Mouse (Mus musculus): ENCODE measurements around the gene Krt76.

Gene Krt76

GRCm38 (mm10) chr15:101860421-101861130 is 32.1 kb downstream of the Krt76 start:
- no peak for DNase-seq (ENCODE audit: low spot score in 2 of 2)

DNA sequence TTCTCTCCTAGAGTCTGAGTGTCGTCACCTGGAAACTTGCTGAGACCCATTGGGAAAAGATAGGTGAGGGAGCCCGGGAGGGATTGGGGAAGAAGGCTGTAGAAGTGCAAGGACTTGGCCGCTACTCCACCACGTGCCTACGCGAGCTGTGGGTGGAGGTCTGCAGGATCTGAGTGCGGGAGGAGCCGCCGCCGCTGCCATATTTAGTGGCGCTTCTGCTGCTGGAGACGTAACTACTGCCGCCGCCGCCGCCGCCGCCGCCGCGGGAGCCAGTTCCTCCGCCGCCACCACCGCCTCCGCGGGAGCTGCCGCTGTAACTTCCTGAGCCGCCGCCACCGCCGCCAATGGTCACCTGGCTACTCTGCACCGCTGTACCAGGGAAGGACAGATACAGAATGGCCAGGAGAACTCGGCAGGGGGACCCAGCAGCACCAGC is 33.0 kb downstream of the Krt76 start:
- DNase-seq (ENCODE audit: low spot score in 2 of 2) = peak; percentile 61 to 65

- DNase-seq (ENCODE audit: low spot score in 2 of 2) = no peak
Observed at GRCm38 (mm10) chr15:101858673-101859425, 33.9 kb downstream of the Krt76 start.

GRCm38 (mm10) chr15:101856696-101857095 is 36.0 kb downstream of the Krt76 start:
- DNase-seq (ENCODE audit: low spot score in 2 of 2) = no peak

- DNase-seq (ENCODE audit: low spot score in 2 of 2) = no peak
Observed at GRCm38 (mm10) chr15:101855732-101856131, 37.0 kb downstream of the Krt76 start.

DNA sequence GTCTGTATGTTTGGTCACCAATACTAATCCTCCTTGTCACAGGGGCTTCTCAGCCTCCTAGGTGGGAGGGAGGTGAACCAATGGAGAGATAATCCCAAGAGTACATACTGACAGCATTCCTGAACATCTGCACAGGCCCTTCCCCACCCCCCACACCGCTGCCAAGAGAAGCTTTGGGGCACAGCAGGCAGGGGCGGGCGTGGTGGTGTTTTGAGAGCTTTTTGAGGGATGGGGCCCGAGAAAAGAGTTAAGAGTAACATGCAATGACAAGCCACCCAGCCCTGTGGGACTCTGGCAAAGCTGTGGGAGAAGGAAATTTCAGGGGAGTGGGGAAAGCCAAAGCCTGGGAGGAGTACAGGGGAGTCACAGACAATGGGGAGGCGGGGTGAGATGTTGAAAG is 38.4 kb downstream of the Krt76 start:
- no peak for DNase-seq (ENCODE audit: low spot score in 2 of 2)

- DNase-seq (ENCODE audit: low spot score in 2 of 2) = no peak
Observed at GRCm38 (mm10) chr15:101852571-101852970, 40.1 kb downstream of the Krt76 start.

- no peak for DNase-seq (ENCODE audit: low spot score in 2 of 2)
Observed at GRCm38 (mm10) chr15:101850694-101851093, 42.0 kb downstream of the Krt76 start, which contains the start of gene Krt1. Gene Krt1, minus strand, starts transcription at chr15:101850794.

DNA sequence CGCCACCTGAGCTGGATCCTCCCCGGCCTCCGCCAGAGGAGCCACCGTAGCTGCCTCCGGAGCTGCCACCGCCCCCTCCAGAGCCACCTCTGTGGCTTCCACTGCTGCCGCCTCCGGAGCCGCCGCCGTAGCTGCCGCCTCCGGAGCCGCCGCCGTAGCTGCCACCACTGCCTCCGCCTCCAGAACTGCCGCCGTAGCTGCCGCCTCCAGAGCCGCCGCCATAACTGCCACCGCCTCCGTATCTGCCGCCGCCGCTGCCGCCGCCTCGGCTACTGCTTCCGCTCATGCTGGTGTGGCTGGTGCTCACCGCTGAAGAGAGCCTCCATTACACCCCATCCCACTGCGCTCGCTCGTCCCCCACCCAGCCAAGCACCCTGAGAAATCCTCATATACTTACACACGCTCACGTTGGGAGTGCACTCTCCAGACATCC is 46.7 kb downstream of the Krt76 start:
- DNase-seq (ENCODE audit: low spot score in 2 of 2) = peak; percentile 60

GRCm38 (mm10) chr15:101843192-101843591 is 49.5 kb downstream of the Krt76 start:
- DNase-seq (ENCODE audit: low spot score in 2 of 2) = no peak

DNA sequence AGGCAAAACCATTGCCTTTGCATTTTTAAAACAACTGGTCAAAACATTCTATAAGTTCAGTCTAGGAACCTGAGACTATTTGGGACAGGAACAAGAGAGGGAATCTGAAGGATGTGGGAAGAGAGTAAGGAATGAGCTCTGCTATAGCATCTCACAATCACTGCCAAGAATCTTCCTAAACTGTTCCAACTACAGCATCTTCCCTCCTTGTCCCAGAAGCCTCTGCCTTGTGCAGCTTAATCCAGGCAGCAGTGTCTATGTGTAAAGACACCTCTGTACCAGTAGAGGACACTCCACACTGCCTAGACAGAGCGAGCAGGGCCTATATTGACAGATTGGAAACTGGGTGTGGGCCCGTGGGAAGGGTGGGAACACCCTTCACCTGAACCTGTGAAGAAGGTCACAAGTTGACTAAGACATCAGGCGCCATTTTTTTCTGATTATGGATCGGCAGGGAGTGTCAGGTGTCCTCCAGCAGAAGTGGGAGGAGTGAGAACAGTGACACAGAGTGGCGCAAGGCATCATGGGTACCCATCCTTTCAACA is 57.9 kb downstream of the Krt76 start:
- DNase-seq (ENCODE audit: low spot score in 2 of 2) = no peak

Data from frontal cortex, postnatal 36 days (tissue).